Mouse (Mus musculus) myocyte (in vitro differentiated cells): Measurements from ENCODE around the gene Gamt.

ENCODE experiments used
- CEBPB ChIP-seq: IDR thresholded peaks from 2 replicates; pipeline ENCODE4 v1.6.1; 2011; ENCODE audit warnings: mild to moderate bottlenecking, moderate library complexity; ENCODE audit not compliant: poor library complexity, insufficient read depth, severe bottlenecking
- E2F4 ChIP-seq: IDR thresholded peaks from one replicate; pipeline ENCODE4 v1.6.1; 2011; ENCODE audit warnings: mild to moderate bottlenecking, control low read depth, moderate library complexity; ENCODE audit not compliant: insufficient read depth
- MAX ChIP-seq: IDR thresholded peaks from one replicate; pipeline ENCODE4 v1.6.1; 2011; ENCODE audit warnings: low read depth, mild to moderate bottlenecking, control low read depth
- POLR2A ChIP-seq: IDR thresholded peaks from one replicate; pipeline ENCODE4 v1.6.1; 2011; ENCODE audit warnings: low read depth, mild to moderate bottlenecking, control low read depth, moderate library complexity; ENCODE audit not compliant: insufficient read length
- TCF12 ChIP-seq: IDR thresholded peaks from one replicate; pipeline ENCODE4 v1.6.1; 2011; ENCODE audit warnings: mild to moderate bottlenecking, control low read depth; ENCODE audit not compliant: poor library complexity, insufficient read depth, severe bottlenecking
- USF1 ChIP-seq: IDR thresholded peaks from one replicate; pipeline ENCODE4 v1.6.1; 2011; ENCODE audit warnings: low read depth, mild to moderate bottlenecking, control low read depth, moderate library complexity

DNA sequence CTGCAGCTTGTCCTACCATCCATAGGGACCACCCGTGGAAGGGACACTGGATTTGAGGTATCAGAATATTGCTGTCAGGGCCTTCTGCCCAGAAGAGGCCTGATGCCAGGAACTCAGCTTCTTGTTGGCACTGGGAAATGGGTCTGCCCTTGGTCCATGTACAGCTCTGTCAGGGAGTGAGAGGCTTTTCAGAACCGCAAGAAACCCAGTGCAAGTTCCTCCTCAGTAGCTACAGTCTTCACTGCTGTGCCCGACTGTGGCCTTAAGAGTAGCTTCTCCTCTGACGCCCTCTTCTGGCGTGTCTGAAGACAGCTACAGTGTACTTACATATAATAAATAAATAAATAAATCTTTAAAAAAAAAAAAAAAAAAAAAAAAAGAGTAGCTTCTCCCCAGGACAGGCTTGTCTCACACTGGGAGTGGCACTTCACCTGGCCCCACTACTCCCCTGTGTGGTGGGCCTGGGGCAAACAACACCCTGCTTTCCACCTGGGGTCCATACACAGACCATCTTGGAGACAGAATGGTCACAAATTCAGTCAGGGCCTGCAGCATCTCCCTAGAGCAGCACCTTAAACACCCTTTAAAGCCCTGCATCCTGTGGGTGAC lies 15.9 kb downstream of the Gamt start:
- TF ChIP-seq POLR2A (no peak), MAX (no peak), TCF12 (no peak), E2F4 (no peak), USF1 (no peak), CEBPB (no peak)
